Mouse (Mus musculus): ENCODE measurements around the gene Fabp6. TPM values are rescaled to one million over a fixed set of nuclear protein-coding genes. Genes with fewer than 3 reads are reported as not detected.
A peak's percentile ranks its signal among the peaks of the same experiment; 100 is the strongest.

Fabp6 gene
- polyA plus RNA-seq, 1 experiment from 2014 or later = not detected

DNA sequence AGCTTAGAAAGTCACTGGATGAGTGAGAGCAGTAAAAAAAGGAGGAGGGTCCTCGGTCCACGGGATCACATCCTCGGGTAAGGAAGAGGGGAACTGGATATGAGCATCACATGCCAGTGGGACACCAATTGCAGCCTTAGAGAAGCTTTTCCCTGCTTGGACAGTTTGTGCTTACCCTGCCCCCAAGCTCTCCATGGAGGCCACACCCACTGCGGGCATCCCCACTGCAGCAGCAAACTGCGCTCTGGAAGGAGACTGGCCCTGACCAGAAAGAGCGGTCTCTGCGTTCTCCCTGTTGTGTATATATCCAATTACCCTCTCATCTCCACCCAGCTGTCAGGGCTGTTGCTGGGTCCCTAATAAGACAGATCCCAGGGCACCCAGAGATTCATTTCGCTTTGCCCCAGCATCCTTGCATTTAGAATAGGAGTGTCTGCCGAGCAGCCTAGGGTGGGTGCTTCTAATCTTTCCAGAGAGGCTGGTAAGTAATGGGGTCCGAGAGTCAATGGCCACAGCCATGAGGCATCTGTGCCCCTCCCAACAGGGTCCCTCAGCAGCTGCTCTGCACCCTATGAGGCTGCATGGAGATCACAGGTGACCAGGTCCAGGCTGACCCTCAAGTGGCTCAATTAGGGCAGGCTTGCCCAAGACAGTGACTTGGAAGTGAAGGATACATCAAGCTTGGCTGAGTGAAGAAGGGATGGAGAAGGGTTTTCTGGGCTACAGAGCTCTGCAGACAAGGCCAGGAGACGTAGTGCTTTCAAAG is 23.4 kb downstream of the Fabp6 start:
- Histone ChIP-seq H3K9me3 (no peaks in the 10 kb centered on the region), H3K36me3 (peaks cover 53% of the 10 kb centered on the region), H3K27me3 (ENCODE audit: insufficient read depth, poor library complexity, severe bottlenecking) (no peaks in the 10 kb centered on the region), H3K27ac (no peak overlapping the region), H3K4me1 (peaks cover 28% of the 10 kb centered on the region), H3K4me3 (no peak overlapping the region)
- DNase-seq (ENCODE audit: low spot score) = no peak
- WGBS = 54% methylated on average over 11 of the region's 11 CpGs

DNA sequence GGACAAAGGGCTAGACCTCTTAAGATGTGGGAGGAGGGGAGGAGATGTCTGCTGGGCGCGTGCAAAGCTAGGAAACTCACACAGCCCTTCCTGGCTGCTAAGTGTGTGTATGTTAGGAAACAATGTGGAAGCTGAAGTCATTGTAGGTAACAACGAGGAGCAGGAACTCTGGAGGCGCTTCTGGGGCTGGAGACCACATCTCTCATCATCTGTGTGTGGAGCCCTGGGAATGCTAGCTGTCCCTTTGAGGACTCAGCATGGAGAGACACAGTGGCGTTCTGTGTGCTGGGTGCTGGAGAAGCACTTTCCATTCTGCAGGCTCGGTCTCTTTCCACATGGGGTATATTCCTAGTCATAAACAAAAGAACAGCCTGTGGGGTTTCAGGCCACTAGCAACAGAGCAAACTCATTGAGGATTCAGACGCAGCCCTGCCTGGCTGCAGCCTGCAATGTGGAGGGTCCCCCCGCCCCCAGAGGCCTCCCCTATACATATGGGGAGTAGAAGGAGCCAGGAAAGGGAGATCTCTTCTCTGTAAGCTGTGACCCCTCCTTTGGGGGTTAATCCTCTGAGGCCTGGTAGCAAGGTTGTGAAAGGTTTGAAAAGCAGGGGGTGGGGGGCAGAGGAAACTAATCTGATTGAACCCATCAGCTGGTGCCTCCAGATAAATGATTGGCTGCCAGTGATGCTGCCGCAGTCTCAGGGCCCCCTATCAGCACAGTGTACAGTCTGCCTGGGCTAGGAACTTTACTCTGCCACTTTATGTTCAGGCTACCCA is 25.8 kb downstream of the Fabp6 start:
- H3K9me3 ChIP-seq = no peaks in the 10 kb centered on the region
- H3K4me3 ChIP-seq = peak overlapping the region; percentile 15; the same call in 1 of the 2 replicates
- H3K36me3 ChIP-seq = peaks cover 43% of the 10 kb centered on the region
- H3K27me3 ChIP-seq (ENCODE audit: insufficient read depth, poor library complexity, severe bottlenecking) = no peaks in the 10 kb centered on the region
- H3K4me1 ChIP-seq = peaks cover 48% of the 10 kb centered on the region
- WGBS = 9% methylated on average over 9 of the region's 9 CpGs
- DNase-seq (ENCODE audit: low spot score) = no peak
- H3K27ac ChIP-seq = peak overlapping the region; percentile 85

- peaks cover 39% of the 10 kb centered on the region for H3K36me3 ChIP-seq
- H3K4me1 ChIP-seq = peaks cover 53% of the 10 kb centered on the region
- WGBS = 19% methylated on average over 3 of the region's 3 CpGs
Observed at GRCm38 (mm10) chr11:43575061-43575375, 26.3 kb downstream of the Fabp6 start.

DNA sequence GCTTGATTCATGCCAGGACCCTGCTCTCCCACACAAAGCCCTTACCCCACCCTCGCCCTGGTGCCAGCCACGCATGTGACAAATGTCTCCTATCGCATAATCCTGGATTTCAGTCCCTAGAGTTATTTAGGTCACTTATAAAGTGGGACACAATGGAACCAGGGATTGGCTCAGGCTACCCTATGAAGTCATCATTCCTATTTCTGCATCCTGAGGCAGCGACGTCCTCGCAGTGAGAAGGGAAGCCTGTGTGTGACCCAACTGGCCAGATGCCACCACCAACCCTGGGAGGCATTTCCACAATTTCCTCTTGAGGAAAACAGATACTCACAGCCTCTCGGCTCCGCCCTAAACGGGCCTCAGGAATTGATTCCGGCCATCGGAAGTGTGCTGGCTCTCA is 31.7 kb downstream of the Fabp6 start:
- H3K9me3 ChIP-seq = no peaks in the 10 kb centered on the region
- no peak overlapping the region for H3K4me3 ChIP-seq
- H3K36me3 ChIP-seq = peaks cover 16% of the 10 kb centered on the region
- no peak for DNase-seq (ENCODE audit: low spot score)
- no peaks in the 10 kb centered on the region for H3K27me3 ChIP-seq (ENCODE audit: insufficient read depth, poor library complexity, severe bottlenecking)
- H3K4me1 ChIP-seq = peaks cover 73% of the 10 kb centered on the region
- peak overlapping the region; percentile 76 for H3K27ac ChIP-seq
- WGBS = 52% methylated on average over 11 of the region's 11 CpGs

More at GRCm38 (mm10) chr11:43575061-43575375, 26.3 kb downstream of the Fabp6 start:
- H3K4me3 ChIP-seq = no peak overlapping the region
- H3K27ac ChIP-seq = peak overlapping the region; percentile 85
- H3K9me3 ChIP-seq = no peaks in the 10 kb centered on the region
- DNase-seq (ENCODE audit: low spot score) = no peak
- H3K27me3 ChIP-seq (ENCODE audit: insufficient read depth, poor library complexity, severe bottlenecking) = no peaks in the 10 kb centered on the region

DNA sequence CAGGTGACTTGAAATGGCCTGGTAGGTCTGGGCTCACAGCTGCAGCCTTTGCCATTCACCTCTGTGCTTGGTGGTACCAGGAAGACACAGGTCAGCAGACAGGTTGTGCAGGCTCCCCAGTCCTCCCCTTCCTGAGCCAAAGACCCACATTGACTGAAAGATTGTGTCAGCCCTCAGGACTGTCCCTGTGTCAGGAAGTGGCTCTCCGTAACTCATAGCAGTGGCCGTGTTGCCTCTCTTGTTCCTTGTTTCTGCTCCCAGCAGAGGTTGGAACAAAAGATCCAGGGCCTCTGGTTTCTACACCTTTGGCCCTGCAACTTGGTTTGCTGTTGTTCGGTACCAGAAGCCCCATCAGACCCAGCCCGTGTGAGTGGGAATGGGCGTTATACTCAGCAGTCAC is 32.2 kb downstream of the Fabp6 start:
- no peak for DNase-seq (ENCODE audit: low spot score)
- Histone ChIP-seq H3K4me1 (peaks cover 77% of the 10 kb centered on the region), H3K9me3 (no peaks in the 10 kb centered on the region), H3K36me3 (peaks cover 20% of the 10 kb centered on the region), H3K27me3 (ENCODE audit: insufficient read depth, poor library complexity, severe bottlenecking) (no peaks in the 10 kb centered on the region), H3K4me3 (no peak overlapping the region), H3K27ac (peak overlapping the region; percentile 76)
- 77% methylated on average over 5 of the region's 5 CpGs for WGBS

- peaks cover 86% of the 10 kb centered on the region for H3K4me1 ChIP-seq
- 57% methylated on average over 5 of the region's 5 CpGs for WGBS
- DNase-seq (ENCODE audit: low spot score) = no peak
- 0 out of 2 replicates have a peak overlapping the region, but pooled peaks have one; percentile 5 for H3K27ac ChIP-seq
- peaks cover 16% of the 10 kb centered on the region for H3K36me3 ChIP-seq
- no peaks in the 10 kb centered on the region for H3K9me3 ChIP-seq
- H3K27me3 ChIP-seq (ENCODE audit: insufficient read depth, poor library complexity, severe bottlenecking) = no peaks in the 10 kb centered on the region
- H3K4me3 ChIP-seq = no peak overlapping the region
Observed at GRCm38 (mm10) chr11:43568263-43568662, 33.1 kb downstream of the Fabp6 start.

- H3K9me3 ChIP-seq = no peaks in the 10 kb centered on the region
- H3K36me3 ChIP-seq = peaks cover 20% of the 10 kb centered on the region; the same call in 1 of the 2 replicates
- H3K4me1 ChIP-seq = peaks cover 87% of the 10 kb centered on the region
- DNase-seq (ENCODE audit: low spot score) = no peak
- H3K27ac ChIP-seq = peak overlapping the region; percentile 83
- no peaks in the 10 kb centered on the region for H3K27me3 ChIP-seq (ENCODE audit: insufficient read depth, poor library complexity, severe bottlenecking)
- WGBS = 37% methylated on average over 5 of the region's 5 CpGs
- H3K4me3 ChIP-seq = no peak overlapping the region
Observed at GRCm38 (mm10) chr11:43566696-43567095, 34.6 kb downstream of the Fabp6 start.

DNA sequence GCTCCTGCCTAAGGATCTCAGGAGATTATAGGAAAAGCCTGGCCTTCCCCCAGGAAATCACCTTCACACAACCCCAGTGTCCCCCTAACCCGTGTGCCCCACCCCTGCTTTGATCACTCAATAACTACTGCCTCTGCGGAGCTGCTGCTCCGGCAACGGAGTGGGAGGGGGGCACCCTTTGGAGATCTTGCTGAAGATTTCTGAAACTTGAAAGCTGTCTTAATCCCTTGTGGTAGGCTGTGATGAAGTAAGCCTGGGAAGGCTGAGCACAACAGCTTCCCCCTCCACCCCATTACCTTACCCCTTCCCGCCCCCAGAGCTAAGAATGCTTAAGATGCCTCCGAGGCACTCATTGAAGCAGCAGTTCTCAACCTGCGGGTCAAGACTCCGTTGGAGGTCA is 35.5 kb downstream of the Fabp6 start:
- Histone ChIP-seq H3K27ac (peak overlapping the region; percentile 83), H3K9me3 (no peaks in the 10 kb centered on the region), H3K4me3 (no peak overlapping the region), H3K27me3 (ENCODE audit: insufficient read depth, poor library complexity, severe bottlenecking) (no peaks in the 10 kb centered on the region), H3K36me3 (peaks cover 22% of the 10 kb centered on the region; the same call in 1 of the 2 replicates), H3K4me1 (peaks cover 83% of the 10 kb centered on the region)
- DNase-seq (ENCODE audit: low spot score) = no peak
- 10% methylated on average over 8 of the region's 8 CpGs for WGBS

DNA sequence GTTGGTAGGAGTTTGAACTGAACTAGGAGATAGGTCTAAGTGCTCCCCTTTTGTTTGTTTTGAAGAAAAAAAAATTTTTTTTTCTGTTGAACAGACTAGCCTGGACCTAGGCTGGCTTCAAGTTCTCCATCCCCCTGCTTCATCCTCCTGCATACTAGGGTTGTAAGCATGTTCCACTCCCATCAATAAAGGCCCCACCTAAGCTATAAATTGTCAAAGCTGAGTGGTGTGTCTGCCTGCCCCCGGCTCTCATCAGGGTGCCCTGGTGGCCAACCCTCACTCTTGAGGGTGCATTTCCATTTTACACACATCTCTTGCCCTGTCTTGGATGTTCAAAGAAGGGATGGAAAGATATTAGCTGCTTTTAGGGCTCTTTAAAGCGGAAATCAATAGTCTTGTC is 35.9 kb downstream of the Fabp6 start:
- DNase-seq (ENCODE audit: low spot score) = no peak
- Histone ChIP-seq H3K27me3 (ENCODE audit: insufficient read depth, poor library complexity, severe bottlenecking) (no peaks in the 10 kb centered on the region), H3K4me1 (peaks cover 84% of the 10 kb centered on the region), H3K36me3 (peaks cover 22% of the 10 kb centered on the region; the same call in 1 of the 2 replicates), H3K9me3 (no peaks in the 10 kb centered on the region), H3K4me3 (no peak overlapping the region), H3K27ac (peak overlapping the region; percentile 83)
- WGBS = 40% methylated on average over 2 of the region's 2 CpGs

GRCm38 (mm10) chr11:43563654-43564244 is 37.6 kb downstream of the Fabp6 start:
- Histone ChIP-seq H3K27ac (no peak overlapping the region), H3K4me1 (peaks cover 85% of the 10 kb centered on the region), H3K36me3 (peaks cover 26% of the 10 kb centered on the region), H3K4me3 (no peak overlapping the region), H3K9me3 (no peaks in the 10 kb centered on the region), H3K27me3 (ENCODE audit: insufficient read depth, poor library complexity, severe bottlenecking) (no peaks in the 10 kb centered on the region)
- whole genome bisulfite sequencing = 67% methylated on average over 10 of the region's 10 CpGs
- DNase-seq (ENCODE audit: low spot score) = no peak

DNA sequence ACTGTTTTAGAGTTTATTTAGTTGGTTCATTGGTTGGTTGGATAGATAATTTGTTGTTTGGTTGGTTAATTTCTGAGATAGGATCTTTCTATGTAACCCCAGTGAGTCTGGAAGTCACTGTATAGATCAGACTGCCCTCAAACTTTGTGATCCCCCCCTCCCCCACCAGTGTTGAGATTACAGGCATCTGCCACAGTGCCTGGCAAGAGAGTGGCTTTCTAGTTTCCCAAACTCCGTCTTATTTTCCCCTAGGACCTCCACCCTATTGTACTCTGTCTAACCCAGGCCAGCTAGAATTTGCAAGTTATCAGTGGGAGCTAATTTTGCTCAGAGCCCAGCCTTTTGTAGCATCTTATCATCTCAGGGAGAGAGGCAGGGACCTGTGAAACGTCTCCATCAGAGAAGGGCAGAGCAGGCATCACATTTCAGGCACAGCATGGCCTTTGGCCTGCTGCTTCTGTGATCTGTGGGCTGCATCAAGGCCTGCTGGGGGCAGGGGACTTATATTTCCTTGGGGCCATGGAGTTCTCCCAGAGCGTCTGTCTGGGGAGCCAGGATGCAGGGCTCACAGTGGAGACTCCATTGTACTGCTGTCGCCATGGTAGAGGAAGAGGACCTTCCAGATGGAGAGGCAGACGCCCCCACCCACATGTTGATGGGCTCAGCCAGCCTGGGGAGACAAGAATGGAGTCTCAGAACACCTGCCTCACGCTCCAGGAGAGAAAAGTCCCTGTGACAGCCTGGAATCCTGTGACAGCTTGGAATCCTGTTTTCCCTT is 41.6 kb downstream of the Fabp6 start:
- H3K4me3 ChIP-seq = no peak overlapping the region
- DNase-seq (ENCODE audit: low spot score) = no peak
- H3K4me1 ChIP-seq = peaks cover 58% of the 10 kb centered on the region
- H3K9me3 ChIP-seq = no peaks in the 10 kb centered on the region
- H3K36me3 ChIP-seq = peaks cover 50% of the 10 kb centered on the region
- H3K27me3 ChIP-seq (ENCODE audit: insufficient read depth, poor library complexity, severe bottlenecking) = no peaks in the 10 kb centered on the region
- peak overlapping the region; percentile 66 for H3K27ac ChIP-seq
- WGBS = 9% methylated on average over 6 of the region's 6 CpGs

DNA sequence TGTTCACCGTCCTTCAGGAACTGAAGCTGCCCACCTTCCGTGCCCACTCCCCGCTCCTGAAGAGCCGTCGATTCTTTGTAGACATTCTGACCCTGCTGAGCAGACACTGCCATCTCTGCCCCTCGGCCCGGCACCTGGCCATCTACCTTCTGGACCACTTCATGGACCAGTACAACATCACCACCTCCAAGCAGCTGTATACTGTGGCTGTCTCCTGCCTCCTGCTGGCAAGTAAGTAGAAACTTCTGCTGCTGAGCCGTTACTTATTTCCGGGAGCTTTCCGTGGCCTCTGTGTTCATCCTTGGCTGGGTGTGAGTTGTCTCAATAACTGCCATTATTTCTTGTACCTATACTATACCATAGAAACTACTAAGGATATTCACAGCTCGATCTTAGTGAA is 44.8 kb downstream of the Fabp6 start:
- no peak for DNase-seq (ENCODE audit: low spot score)
- H3K36me3 ChIP-seq = peaks cover 32% of the 10 kb centered on the region

More for the DNA sequence above, 44.8 kb downstream of the Fabp6 start:
- Histone ChIP-seq H3K9me3 (no peaks in the 10 kb centered on the region), H3K27me3 (ENCODE audit: insufficient read depth, poor library complexity, severe bottlenecking) (no peaks in the 10 kb centered on the region), H3K27ac (no peak overlapping the region), H3K4me1 (peaks cover 55% of the 10 kb centered on the region), H3K4me3 (no peak overlapping the region)
- WGBS = 78% methylated on average over 11 of the region's 11 CpGs
